Mouse (Mus musculus): Measurements from ENCODE around the gene Gm13083.
"Not testable (repeated sequence)": the region's sequence is repeated elsewhere in the genome, so short reads cannot be mapped to it uniquely, and the experiment has no call there.

DNA sequence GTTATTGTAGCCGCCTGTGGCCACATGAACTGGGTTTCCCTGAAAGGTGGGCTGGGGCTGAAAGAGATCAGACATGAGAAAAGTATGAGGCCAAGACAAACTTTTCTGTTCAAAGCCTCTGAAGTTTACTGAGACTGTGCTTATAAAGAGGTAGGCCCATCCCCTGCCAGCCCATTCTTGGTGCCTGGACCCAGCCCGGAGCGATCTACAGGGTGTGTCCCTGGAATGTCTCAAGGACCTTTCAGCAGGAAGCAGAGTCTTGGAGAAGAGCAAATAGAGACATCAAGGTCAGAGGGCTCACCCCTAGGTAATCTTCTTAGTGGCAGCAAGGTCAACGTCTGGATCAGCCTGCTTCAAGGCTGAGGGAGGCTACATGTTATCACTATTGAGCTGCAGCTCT is 3.3 kb downstream of the Gm13083 start:
- not testable (repeated sequence) for TF ChIP-seq CTCF (IDR thresholded peaks at IDR 0.05; ENCODE audit: borderline replicate concordance, insufficient read depth, low read depth, low read length); POLR2A (IDR thresholded peaks at IDR 0.05; ENCODE audit: borderline replicate concordance, insufficient read depth, low read length)

Data from cerebellum, adult 2 months (tissue).